Mouse (Mus musculus) small intestine, adult 2 months (tissue): Measurements from ENCODE around the gene Atp2b1.

Experiments used
- CTCF ChIP-seq: fragments of 200-500 bp; IDR thresholded peaks from 2 replicates; pipeline ENCODE4 v1.5.1; 2012; ENCODE audit warnings: low read depth, mild to moderate bottlenecking, control low read depth, inconsistent platforms, low read length, moderate library complexity, mixed read lengths; ENCODE audit not compliant: insufficient replicate concordance, insufficient read length; ENCODE audit errors: extremely low read depth
- POLR2A ChIP-seq: fragments of 200-500 bp; IDR thresholded peaks from 2 replicates; pipeline ENCODE4 v1.6.1; 2012; ENCODE audit warnings: low read depth, mild to moderate bottlenecking, control low read depth, inconsistent platforms, low read length, moderate library complexity

DNA sequence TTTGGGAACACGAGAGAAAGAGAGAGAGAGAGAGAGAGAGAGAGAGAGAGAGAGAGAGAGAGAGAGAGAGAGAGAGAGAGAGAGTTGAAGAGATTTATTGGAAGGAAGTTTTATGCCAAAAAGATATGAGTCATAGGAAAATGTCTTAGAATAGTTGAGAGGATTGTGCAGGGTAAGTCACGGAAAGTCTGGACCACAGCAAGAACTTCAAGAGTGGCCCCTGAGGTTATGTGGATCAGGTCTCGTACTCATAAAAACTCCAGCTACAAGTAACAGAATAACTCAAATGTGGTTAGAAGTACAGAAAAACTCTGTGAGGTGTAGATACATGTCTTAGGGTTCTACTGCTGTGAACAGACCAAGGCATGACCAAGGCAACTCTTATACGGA, 133.3 kb downstream of the Atp2b1 start:
- no peak for TF ChIP-seq POLR2A
- no peak for TF ChIP-seq CTCF
